Mouse (Mus musculus): ENCODE measurements around the gene Taf1b. TPM values are rescaled to one million over a fixed set of nuclear protein-coding genes. Genes with fewer than 3 reads are reported as not detected.

Taf1b gene
- polyA plus RNA-seq, 1 experiment from 2014 or later: 22.9 TPM

- no peak overlapping the region for H3K4me2 ChIP-seq (ENCODE audit: low read length)
- H3K27me3 ChIP-seq (replicated peaks; ENCODE audit: control insufficient read depth, insufficient read depth, low read length): no peaks in the 10 kb centered on the region
- 89% methylated on average over 8 of the region's 8 CpGs for WGBS
- H3K27ac ChIP-seq (ENCODE audit: low read depth): no peak overlapping the region
- DNase-seq (ENCODE audit: low spot score): no peak
- no peak for ATAC-seq (replicated peaks; ENCODE audit: low FRiP score, low TSS enrichment, low read depth)
- H3K36me3 ChIP-seq (ENCODE audit: control insufficient read depth, insufficient read depth, low read length): no peaks in the 10 kb centered on the region
- H3K9me3 ChIP-seq (ENCODE audit: control insufficient read depth, low read length): no peaks in the 10 kb centered on the region
- H3K4me3 ChIP-seq (ENCODE audit: low read depth, low read length): no peak overlapping the region
- H3K4me1 ChIP-seq (replicated peaks; ENCODE audit: control insufficient read depth, insufficient read depth, low read length): no peaks in the 10 kb centered on the region
- H3K9ac ChIP-seq (ENCODE audit: low read length): no peak overlapping the region
Measured at GRCm38 (mm10) chr12:24584835-24585234, 86.7 kb downstream of the Taf1b start.

- no peaks in the 10 kb centered on the region for H3K9me3 ChIP-seq (ENCODE audit: control insufficient read depth, low read length)
- no peak overlapping the region for H3K4me3 ChIP-seq (ENCODE audit: low read depth, low read length)
- H3K27ac ChIP-seq (ENCODE audit: low read depth): no peak overlapping the region
- H3K4me1 ChIP-seq (replicated peaks; ENCODE audit: control insufficient read depth, insufficient read depth, low read length): no peaks in the 10 kb centered on the region
- WGBS: 73% methylated on average over 7 of the region's 7 CpGs
- H3K4me2 ChIP-seq (ENCODE audit: low read length): no peak overlapping the region
- no peaks in the 10 kb centered on the region for H3K36me3 ChIP-seq (ENCODE audit: control insufficient read depth, insufficient read depth, low read length)
- no peak for DNase-seq (ENCODE audit: low spot score)
- H3K27me3 ChIP-seq (replicated peaks; ENCODE audit: control insufficient read depth, insufficient read depth, low read length): no peaks in the 10 kb centered on the region
- no peak overlapping the region for H3K9ac ChIP-seq (ENCODE audit: low read length)
- ATAC-seq (replicated peaks; ENCODE audit: low FRiP score, low TSS enrichment, low read depth): no peak
Measured at GRCm38 (mm10) chr12:24586193-24586592, 88.0 kb downstream of the Taf1b start.

GRCm38 (mm10) chr12:24590371-24590770 lies 92.2 kb downstream of the Taf1b start:
- ATAC-seq (replicated peaks; ENCODE audit: low FRiP score, low TSS enrichment, low read depth): no peak
- H3K27ac ChIP-seq (ENCODE audit: low read depth): no peak overlapping the region
- no peak overlapping the region for H3K9ac ChIP-seq (ENCODE audit: low read length)
- peaks cover 8% of the 10 kb centered on the region for H3K4me1 ChIP-seq (replicated peaks; ENCODE audit: control insufficient read depth, insufficient read depth, low read length)
- DNase-seq (ENCODE audit: low spot score): no peak
- H3K9me3 ChIP-seq (ENCODE audit: control insufficient read depth, low read length): no peaks in the 10 kb centered on the region
- no peak overlapping the region for H3K4me2 ChIP-seq (ENCODE audit: low read length)
- H3K36me3 ChIP-seq (ENCODE audit: control insufficient read depth, insufficient read depth, low read length): no peaks in the 10 kb centered on the region
- H3K4me3 ChIP-seq (ENCODE audit: low read depth, low read length): no peak overlapping the region
- no peaks in the 10 kb centered on the region for H3K27me3 ChIP-seq (replicated peaks; ENCODE audit: control insufficient read depth, insufficient read depth, low read length)
- WGBS: 73% methylated on average over 7 of the region's 7 CpGs

GRCm38 (mm10) chr12:24592055-24592454 lies 93.9 kb downstream of the Taf1b start:
- Histone ChIP-seq H3K4me3 (ENCODE audit: low read depth, low read length) (no peak overlapping the region), H3K4me1 (replicated peaks; ENCODE audit: control insufficient read depth, insufficient read depth, low read length) (peaks cover 8% of the 10 kb centered on the region), H3K27me3 (replicated peaks; ENCODE audit: control insufficient read depth, insufficient read depth, low read length) (no peaks in the 10 kb centered on the region), H3K9me3 (ENCODE audit: control insufficient read depth, low read length) (no peaks in the 10 kb centered on the region), H3K36me3 (ENCODE audit: control insufficient read depth, insufficient read depth, low read length) (no peaks in the 10 kb centered on the region), H3K4me2 (ENCODE audit: low read length) (no peak overlapping the region), H3K9ac (ENCODE audit: low read length) (no peak overlapping the region), H3K27ac (ENCODE audit: low read depth) (no peak overlapping the region)
- ATAC-seq (replicated peaks; ENCODE audit: low FRiP score, low TSS enrichment, low read depth): no peak
- no peak for DNase-seq (ENCODE audit: low spot score)
- WGBS: 84% methylated on average over 9 of the region's 9 CpGs

GRCm38 (mm10) chr12:24592956-24593672 lies 95.0 kb downstream of the Taf1b start:
- DNase-seq (ENCODE audit: low spot score): no peak
- Histone ChIP-seq H3K36me3 (ENCODE audit: control insufficient read depth, insufficient read depth, low read length) (no peaks in the 10 kb centered on the region), H3K27me3 (replicated peaks; ENCODE audit: control insufficient read depth, insufficient read depth, low read length) (no peaks in the 10 kb centered on the region), H3K4me2 (ENCODE audit: low read length) (peak overlapping the region; percentile 50), H3K4me3 (ENCODE audit: low read depth, low read length) (peak overlapping the region; percentile 21; the same call in 1 of the 2 replicates), H3K9ac (ENCODE audit: low read length) (no peak overlapping the region), H3K4me1 (replicated peaks; ENCODE audit: control insufficient read depth, insufficient read depth, low read length) (peaks cover 8% of the 10 kb centered on the region), H3K27ac (ENCODE audit: low read depth) (no peak overlapping the region), H3K9me3 (ENCODE audit: control insufficient read depth, low read length) (no peaks in the 10 kb centered on the region)
- WGBS: 15% methylated on average over 22 of the region's 22 CpGs
- ATAC-seq (replicated peaks; ENCODE audit: low FRiP score, low TSS enrichment, low read depth): 0 out of 2 replicates have a peak, but pooled peaks have one; percentile 59

GRCm38 (mm10) chr12:24597376-24597775 lies 99.2 kb downstream of the Taf1b start:
- no peak overlapping the region for H3K4me3 ChIP-seq (ENCODE audit: low read depth, low read length)
- 76% methylated on average over 6 of the region's 6 CpGs for WGBS
- no peak overlapping the region for H3K4me2 ChIP-seq (ENCODE audit: low read length)
- H3K27ac ChIP-seq (ENCODE audit: low read depth): no peak overlapping the region
- DNase-seq (ENCODE audit: low spot score) (no peak), ATAC-seq (replicated peaks; ENCODE audit: low FRiP score, low TSS enrichment, low read depth) (no peak)
- H3K27me3 ChIP-seq (replicated peaks; ENCODE audit: control insufficient read depth, insufficient read depth, low read length): no peaks in the 10 kb centered on the region
- no peaks in the 10 kb centered on the region for H3K9me3 ChIP-seq (ENCODE audit: control insufficient read depth, low read length)
- H3K4me1 ChIP-seq (replicated peaks; ENCODE audit: control insufficient read depth, insufficient read depth, low read length): peaks cover 8% of the 10 kb centered on the region
- H3K9ac ChIP-seq (ENCODE audit: low read length): no peak overlapping the region
- no peaks in the 10 kb centered on the region for H3K36me3 ChIP-seq (ENCODE audit: control insufficient read depth, insufficient read depth, low read length)

GRCm38 (mm10) chr12:24599366-24599895 lies 101.3 kb downstream of the Taf1b start:
- H3K36me3 ChIP-seq (ENCODE audit: control insufficient read depth, insufficient read depth, low read length): no peaks in the 10 kb centered on the region
- H3K4me3 ChIP-seq (ENCODE audit: low read depth, low read length): no peak overlapping the region
- H3K4me1 ChIP-seq (replicated peaks; ENCODE audit: control insufficient read depth, insufficient read depth, low read length): no peaks in the 10 kb centered on the region
- WGBS: 67% methylated on average over 8 of the region's 8 CpGs
- H3K27me3 ChIP-seq (replicated peaks; ENCODE audit: control insufficient read depth, insufficient read depth, low read length): no peaks in the 10 kb centered on the region
- no peak overlapping the region for H3K4me2 ChIP-seq (ENCODE audit: low read length)
- H3K9ac ChIP-seq (ENCODE audit: low read length): no peak overlapping the region
- ATAC-seq (replicated peaks; ENCODE audit: low FRiP score, low TSS enrichment, low read depth): no peak
- H3K27ac ChIP-seq (ENCODE audit: low read depth): no peak overlapping the region
- H3K9me3 ChIP-seq (ENCODE audit: control insufficient read depth, low read length): no peaks in the 10 kb centered on the region
- no peak for DNase-seq (ENCODE audit: low spot score)

GRCm38 (mm10) chr12:24600074-24600473 lies 101.9 kb downstream of the Taf1b start:
- no peak for DNase-seq (ENCODE audit: low spot score)
- Histone ChIP-seq H3K4me2 (ENCODE audit: low read length) (no peak overlapping the region), H3K27ac (ENCODE audit: low read depth) (no peak overlapping the region), H3K9ac (ENCODE audit: low read length) (no peak overlapping the region), H3K27me3 (replicated peaks; ENCODE audit: control insufficient read depth, insufficient read depth, low read length) (no peaks in the 10 kb centered on the region), H3K36me3 (ENCODE audit: control insufficient read depth, insufficient read depth, low read length) (no peaks in the 10 kb centered on the region), H3K4me3 (ENCODE audit: low read depth, low read length) (no peak overlapping the region), H3K4me1 (replicated peaks; ENCODE audit: control insufficient read depth, insufficient read depth, low read length) (no peaks in the 10 kb centered on the region), H3K9me3 (ENCODE audit: control insufficient read depth, low read length) (no peaks in the 10 kb centered on the region)
- no peak for ATAC-seq (replicated peaks; ENCODE audit: low FRiP score, low TSS enrichment, low read depth)
- 82% methylated on average over 7 of the region's 7 CpGs for WGBS

GRCm38 (mm10) chr12:24600806-24601205 lies 102.6 kb downstream of the Taf1b start:
- Histone ChIP-seq H3K27ac (ENCODE audit: low read depth) (no peak overlapping the region), H3K27me3 (replicated peaks; ENCODE audit: control insufficient read depth, insufficient read depth, low read length) (no peaks in the 10 kb centered on the region), H3K9me3 (ENCODE audit: control insufficient read depth, low read length) (no peaks in the 10 kb centered on the region), H3K4me3 (ENCODE audit: low read depth, low read length) (no peak overlapping the region), H3K9ac (ENCODE audit: low read length) (no peak overlapping the region), H3K4me1 (replicated peaks; ENCODE audit: control insufficient read depth, insufficient read depth, low read length) (no peaks in the 10 kb centered on the region), H3K4me2 (ENCODE audit: low read length) (no peak overlapping the region), H3K36me3 (ENCODE audit: control insufficient read depth, insufficient read depth, low read length) (no peaks in the 10 kb centered on the region)
- WGBS: 6% methylated on average over 9 of the region's 9 CpGs
- ATAC-seq (replicated peaks; ENCODE audit: low FRiP score, low TSS enrichment, low read depth): peak; percentile 54
- peak; percentile 83 for DNase-seq (ENCODE audit: low spot score)

All from intestine, embryonic 14.5 days (tissue).